Mouse (Mus musculus) kidney, adult 2 months (tissue): ENCODE measurements around the gene Fam222b. TPM values are rescaled to one million over a fixed set of nuclear protein-coding genes. Genes with fewer than 3 reads are reported as not detected.

ENCODE experiments used
- DNase-seq: peaks from one replicate; pipeline ENCODE4 v3.0.0; 2021
- H3K27ac ChIP-seq: fragments of 200-500 bp; 2 replicates; pipeline ENCODE4 v1.5.1; 2012; ENCODE audit warnings: low read depth, low read length, control low read depth, inconsistent platforms; ENCODE audit not compliant: insufficient read depth
- H3K27me3 ChIP-seq: fragments of 200-500 bp; replicated peaks from 2 replicates; pipeline ENCODE4 v1.6.1; 2012; ENCODE audit warnings: mild to moderate bottlenecking, moderate library complexity, low read length, inconsistent platforms; ENCODE audit not compliant: control insufficient read depth, insufficient read depth
- H3K36me3 ChIP-seq: fragments of 200-500 bp; 2 replicates; pipeline ENCODE4 v1.6.1; 2012; ENCODE audit warnings: mild to moderate bottlenecking, moderate library complexity, low read length, inconsistent platforms; ENCODE audit not compliant: control insufficient read depth, insufficient read depth
- H3K4me1 ChIP-seq: fragments of 200-500 bp; 2 replicates; pipeline ENCODE4 v1.6.1; 2011; ENCODE audit warnings: low read length; ENCODE audit not compliant: control insufficient read depth, insufficient read depth
- H3K4me3 ChIP-seq: fragments of 200-500 bp; 2 replicates; pipeline ENCODE4 v1.5.1; 2011; ENCODE audit warnings: mild to moderate bottlenecking, low read depth, low read length, control low read depth; ENCODE audit not compliant: insufficient read depth
- CTCF ChIP-seq: fragments of 200-500 bp; conservative IDR thresholded peaks from 2 replicates; pipeline ENCODE4 v1.5.1; 2011; ENCODE audit warnings: low read depth, mild to moderate bottlenecking, control low read depth, low read length, moderate library complexity, mixed read lengths; ENCODE audit not compliant: insufficient read depth, insufficient read length
- POLR2A ChIP-seq: fragments of 200-500 bp; IDR thresholded peaks from one replicate; pipeline ENCODE4 v1.6.1; 2011; ENCODE audit warnings: low read depth, low read length, control low read depth
- WGBS: fragments of 180-500 bp; shearing (Covaris S2); methylation state at CpG from one replicate; pipeline ENCODE4 v1.1.7; 2018; 5-methylcytosine and 5-hydroxymethylcytosine counted together
- polyA plus RNA-seq: library from polyadenylated mRNA; depleted of rRNA; stranded (reverse); fragments of >200 nt; gene quantifications from 2 replicates; pipeline ENCODE4 v1.2.3, GENCODE M21; 2012

Fam222b gene
- polyA plus RNA-seq, 1 experiment: 13.4 TPM

- no peak for DNase-seq
- Histone ChIP-seq H3K36me3 (0 out of 2 replicates have a peak, but pooled peaks cover 4% of the 10 kb centered on the region), H3K4me3 (peak overlapping the region; percentile 83), H3K4me1 (peaks cover 13% of the 10 kb centered on the region; the same call in 1 of the 2 replicates), H3K27me3 (no peaks in the 10 kb centered on the region), H3K27ac (peak overlapping the region; percentile 86)
- WGBS: 7% methylated on average over 10 of the region's 10 CpGs
- TF ChIP-seq POLR2A (peak; percentile 7), CTCF (no peak)
These were observed 81.4 kb downstream of the Fam222b start for GRCm38 (mm10) chr11:78175771-78176401.

GRCm38 (mm10) chr11:78176402-78176862 lies 82.0 kb downstream of the Fam222b start, which contains the start of the genes Nek8 and Tlcd1:
TSS of gene Nek8 (minus strand) at chr11:78176675.
TSS of gene Tlcd1 (plus strand) at chr11:78176711.
- DNase-seq: peak; percentile 98
- Histone ChIP-seq H3K36me3 (0 out of 2 replicates have a peak, but pooled peaks cover 4% of the 10 kb centered on the region), H3K27me3 (no peaks in the 10 kb centered on the region), H3K4me3 (peak within 1 kb of the TSS; percentile 83), H3K4me1 (peaks cover 13% of the 10 kb centered on the region; the same call in 1 of the 2 replicates), H3K27ac (peak within 1 kb of the TSS; percentile 93)
- TF ChIP-seq POLR2A (peak; percentile 3), CTCF (no peak)
- WGBS: under 1% methylated on average over 32 of the region's 32 CpGs

DNA sequence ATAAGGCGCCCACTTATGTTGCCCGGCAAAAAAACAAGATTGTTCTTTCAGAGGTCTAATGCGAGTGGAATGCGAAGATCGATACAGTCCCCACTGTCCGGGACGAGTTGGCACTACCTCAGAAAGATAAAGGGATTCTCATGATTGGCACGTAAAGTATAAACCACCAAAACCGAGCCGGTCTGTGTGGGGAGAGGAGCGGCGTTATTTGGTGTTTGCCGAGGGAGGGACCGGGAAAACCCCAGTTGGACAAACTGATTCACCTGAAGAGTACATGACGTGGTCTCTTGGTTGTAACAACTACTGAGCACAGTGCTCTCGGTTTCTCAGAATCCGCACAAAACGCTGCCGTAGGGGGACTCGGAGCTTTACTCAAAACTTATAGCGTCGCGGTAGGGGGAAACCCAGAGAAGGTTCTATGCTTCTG lies 82.5 kb downstream of the Fam222b start:
- Histone ChIP-seq H3K27ac (peak overlapping the region; percentile 93), H3K4me1 (peaks cover 13% of the 10 kb centered on the region; the same call in 1 of the 2 replicates), H3K36me3 (peaks cover 4% of the 10 kb centered on the region; the same call in 1 of the 2 replicates), H3K4me3 (peak overlapping the region; percentile 83), H3K27me3 (no peaks in the 10 kb centered on the region)
- TF ChIP-seq CTCF (no peak), POLR2A (no peak)
- no peak for DNase-seq
- WGBS: under 1% methylated on average over 23 of the region's 23 CpGs

- H3K27me3 ChIP-seq: no peaks in the 10 kb centered on the region
- H3K36me3 ChIP-seq: peaks cover 4% of the 10 kb centered on the region; the same call in 1 of the 2 replicates
- WGBS: 1% methylated on average over 10 of the region's 10 CpGs
- DNase-seq: peak; percentile 95
- H3K4me3 ChIP-seq: peak overlapping the region; percentile 83
- H3K4me1 ChIP-seq: peaks cover 13% of the 10 kb centered on the region; the same call in 1 of the 2 replicates
- TF ChIP-seq CTCF (no peak), POLR2A (no peak)
- peak overlapping the region; percentile 93 for H3K27ac ChIP-seq
These were observed 83.0 kb downstream of the Fam222b start for GRCm38 (mm10) chr11:78177437-78177836.

- WGBS: under 1% methylated on average over 83 of the region's 84 CpGs
These were observed 83.7 kb downstream of the Fam222b start for GRCm38 (mm10) chr11:78177903-78178858.

DNA sequence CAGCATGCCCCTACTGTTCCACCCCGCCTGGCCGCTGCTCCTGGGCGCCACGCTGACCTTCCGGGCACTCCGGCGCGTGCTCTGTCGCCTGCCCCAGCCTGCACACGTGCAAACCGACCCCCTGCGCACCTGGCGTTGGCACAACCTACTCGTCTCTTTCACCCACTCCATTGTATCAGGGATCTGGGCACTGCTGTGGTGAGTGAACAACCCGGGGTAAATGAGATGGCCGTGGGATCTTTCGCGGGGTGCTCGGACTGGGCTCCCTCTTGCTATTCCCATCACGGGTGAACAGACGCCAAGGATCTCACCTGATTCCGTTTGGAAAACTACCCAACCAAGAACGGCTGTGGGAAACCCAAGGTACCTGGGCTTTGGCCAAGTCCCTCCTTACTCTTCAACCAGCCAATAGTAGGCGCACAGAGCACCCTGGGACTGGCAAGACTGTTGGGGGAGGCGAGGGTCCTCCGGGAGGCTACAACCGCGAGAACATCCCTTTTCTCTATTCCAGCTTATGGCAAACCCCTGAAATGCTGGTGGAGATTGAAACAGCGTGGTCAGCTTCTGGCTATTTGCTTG lies 84.5 kb downstream of the Fam222b start:
- TF ChIP-seq POLR2A: no peak
- TF ChIP-seq CTCF: no peak
- H3K27ac ChIP-seq: peak overlapping the region; percentile 98
- WGBS: 5% methylated on average over 29 of the region's 29 CpGs
- H3K36me3 ChIP-seq: peaks cover 4% of the 10 kb centered on the region; the same call in 1 of the 2 replicates
- H3K4me3 ChIP-seq: peak overlapping the region; percentile 88
- peak; percentile 94 for DNase-seq
- peaks cover 13% of the 10 kb centered on the region; the same call in 1 of the 2 replicates for H3K4me1 ChIP-seq
- no peaks in the 10 kb centered on the region for H3K27me3 ChIP-seq

More at GRCm38 (mm10) chr11:78177903-78178858, 83.7 kb downstream of the Fam222b start:
- peak overlapping the region; percentile 98 for H3K27ac ChIP-seq
- no peaks in the 10 kb centered on the region for H3K27me3 ChIP-seq
- H3K4me3 ChIP-seq: peak overlapping the region; percentile 88
- DNase-seq: peak; percentile 97
- TF ChIP-seq POLR2A (peak; percentile 22), CTCF (peak; percentile 97)
- H3K4me1 ChIP-seq: peaks cover 13% of the 10 kb centered on the region; the same call in 1 of the 2 replicates
- H3K36me3 ChIP-seq: peaks cover 4% of the 10 kb centered on the region; the same call in 1 of the 2 replicates
